Mouse (Mus musculus) kidney, adult 2 months (tissue): Measurements from ENCODE around the gene Pced1b. TPM values are rescaled to one million over a fixed set of nuclear protein-coding genes. Genes with fewer than 3 reads are reported as not detected.

Experiments
- DNase-seq: peaks from one replicate; pipeline ENCODE4 v3.0.0; 2021
- H3K27ac ChIP-seq: fragments of 200-500 bp; 2 replicates; pipeline ENCODE4 v1.5.1; 2012; ENCODE audit warnings: low read depth, low read length, control low read depth, inconsistent platforms; ENCODE audit not compliant: insufficient read depth
- H3K27me3 ChIP-seq: fragments of 200-500 bp; replicated peaks from 2 replicates; pipeline ENCODE4 v1.6.1; 2012; ENCODE audit warnings: mild to moderate bottlenecking, moderate library complexity, low read length, inconsistent platforms; ENCODE audit not compliant: control insufficient read depth, insufficient read depth
- H3K36me3 ChIP-seq: fragments of 200-500 bp; 2 replicates; pipeline ENCODE4 v1.6.1; 2012; ENCODE audit warnings: mild to moderate bottlenecking, moderate library complexity, low read length, inconsistent platforms; ENCODE audit not compliant: control insufficient read depth, insufficient read depth
- H3K4me1 ChIP-seq: fragments of 200-500 bp; 2 replicates; pipeline ENCODE4 v1.6.1; 2011; ENCODE audit warnings: low read length; ENCODE audit not compliant: control insufficient read depth, insufficient read depth
- H3K4me3 ChIP-seq: fragments of 200-500 bp; 2 replicates; pipeline ENCODE4 v1.5.1; 2011; ENCODE audit warnings: mild to moderate bottlenecking, low read depth, low read length, control low read depth; ENCODE audit not compliant: insufficient read depth
- CTCF ChIP-seq: fragments of 200-500 bp; conservative IDR thresholded peaks from 2 replicates; pipeline ENCODE4 v1.5.1; 2011; ENCODE audit warnings: low read depth, mild to moderate bottlenecking, control low read depth, low read length, moderate library complexity, mixed read lengths; ENCODE audit not compliant: insufficient read depth, insufficient read length
- POLR2A ChIP-seq: fragments of 200-500 bp; IDR thresholded peaks from one replicate; pipeline ENCODE4 v1.6.1; 2011; ENCODE audit warnings: low read depth, low read length, control low read depth
- WGBS: fragments of 180-500 bp; shearing (Covaris S2); methylation state at CpG from one replicate; pipeline ENCODE4 v1.1.7; 2018; 5-methylcytosine and 5-hydroxymethylcytosine counted together
- polyA plus RNA-seq: library from polyadenylated mRNA; depleted of rRNA; stranded (reverse); fragments of >200 nt; gene quantifications from 2 replicates; pipeline ENCODE4 v1.2.3, GENCODE M21; 2012

Gene Pced1b
- polyA plus RNA-seq, 1 experiment, result 8.2 TPM

- Histone ChIP-seq H3K27ac (no peak overlapping the region), H3K4me3 (no peak overlapping the region), H3K4me1 (no peaks in the 10 kb centered on the region), H3K36me3 (no peaks in the 10 kb centered on the region), H3K27me3 (no peaks in the 10 kb centered on the region)
- TF ChIP-seq CTCF (no peak), POLR2A (no peak)
- no peak for DNase-seq
- WGBS, result 74% methylated on average over 8 of the region's 8 CpGs
Observed at GRCm38 (mm10) chr15:97374085-97374844, 127.4 kb downstream of the Pced1b start.

GRCm38 (mm10) chr15:97374845-97375720, 128.2 kb downstream of the Pced1b start:
- DNase-seq, result no peak
- H3K36me3 ChIP-seq, result no peaks in the 10 kb centered on the region
- 85% methylated on average over 15 of the region's 15 CpGs for whole genome bisulfite sequencing
- no peak overlapping the region for H3K27ac ChIP-seq
- no peaks in the 10 kb centered on the region for H3K27me3 ChIP-seq
- TF ChIP-seq POLR2A (no peak), CTCF (no peak)
- no peaks in the 10 kb centered on the region for H3K4me1 ChIP-seq
- no peak overlapping the region for H3K4me3 ChIP-seq

GRCm38 (mm10) chr15:97376081-97376742, 129.3 kb downstream of the Pced1b start:
- TF ChIP-seq CTCF, result no peak
- TF ChIP-seq POLR2A, result no peak
- H3K27ac ChIP-seq, result no peak overlapping the region
- 55% methylated on average over 7 of the region's 7 CpGs for WGBS
- H3K4me3 ChIP-seq, result no peak overlapping the region
- no peaks in the 10 kb centered on the region for H3K36me3 ChIP-seq
- DNase-seq, result no peak
- no peaks in the 10 kb centered on the region for H3K27me3 ChIP-seq
- no peaks in the 10 kb centered on the region for H3K4me1 ChIP-seq

GRCm38 (mm10) chr15:97376792-97377222, 129.9 kb downstream of the Pced1b start:
- WGBS, result 48% methylated on average over 19 of the region's 19 CpGs
- peak; percentile 12 for DNase-seq
- no peak overlapping the region for H3K4me3 ChIP-seq
- H3K27me3 ChIP-seq, result no peaks in the 10 kb centered on the region
- H3K36me3 ChIP-seq, result no peaks in the 10 kb centered on the region
- H3K27ac ChIP-seq, result no peak overlapping the region
- TF ChIP-seq POLR2A (no peak), CTCF (no peak)
- no peaks in the 10 kb centered on the region for H3K4me1 ChIP-seq

- H3K36me3 ChIP-seq, result no peaks in the 10 kb centered on the region
- 86% methylated on average over 4 of the region's 4 CpGs for WGBS
- no peak for DNase-seq
Observed at GRCm38 (mm10) chr15:97378061-97378460, 131.2 kb downstream of the Pced1b start.

DNA sequence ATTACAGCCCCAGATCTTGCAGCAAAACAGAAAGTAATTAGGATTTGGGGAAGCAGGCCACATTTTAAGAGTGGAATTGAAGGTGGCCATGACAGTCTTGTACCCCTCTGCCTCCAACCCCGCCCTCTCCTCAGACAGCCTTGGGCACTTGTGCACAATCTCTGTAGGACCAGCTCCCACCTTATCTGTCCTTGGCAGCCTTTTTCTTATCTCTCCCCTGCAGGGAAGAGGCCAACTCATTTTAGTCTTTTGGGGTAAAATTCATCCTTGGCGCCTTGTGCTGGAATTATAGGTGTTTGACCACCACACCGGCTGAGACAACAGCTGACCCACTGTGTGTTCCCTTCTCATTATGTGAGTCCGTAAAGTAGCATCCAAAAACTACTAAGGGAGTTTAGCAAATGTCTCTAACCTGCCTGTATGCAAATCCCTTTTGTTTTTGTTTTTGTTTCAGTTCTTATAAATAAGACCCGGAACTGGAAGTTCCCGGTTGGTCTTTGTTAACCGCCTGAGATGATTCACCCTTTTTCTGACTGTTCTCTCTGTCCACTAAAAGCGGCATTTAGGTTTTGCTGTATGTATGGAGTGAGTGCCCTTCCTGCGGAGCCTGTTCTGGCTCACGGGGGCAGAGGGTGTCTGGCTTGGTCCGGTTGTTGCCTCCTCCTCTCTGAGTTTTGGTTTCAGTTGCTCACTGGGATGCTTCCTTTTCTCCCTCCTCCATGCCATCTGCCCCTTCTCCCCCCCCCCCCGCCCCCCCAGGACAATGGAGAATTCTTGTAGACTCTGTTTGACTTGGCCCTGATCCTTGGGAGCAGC, 132.8 kb downstream of the Pced1b start:
- H3K4me3 ChIP-seq, result no peak overlapping the region
- H3K4me1 ChIP-seq, result no peaks in the 10 kb centered on the region
- TF ChIP-seq POLR2A (no peak), CTCF (no peak)
- WGBS, result 74% methylated on average over 11 of the region's 12 CpGs
- no peak for DNase-seq
- H3K27me3 ChIP-seq, result no peaks in the 10 kb centered on the region
- no peak overlapping the region for H3K27ac ChIP-seq
- H3K36me3 ChIP-seq, result no peaks in the 10 kb centered on the region

More at GRCm38 (mm10) chr15:97378061-97378460, 131.2 kb downstream of the Pced1b start:
- no peaks in the 10 kb centered on the region for H3K4me1 ChIP-seq
- TF ChIP-seq POLR2A (no peak), CTCF (no peak)
- H3K27ac ChIP-seq, result no peak overlapping the region
- H3K4me3 ChIP-seq, result no peak overlapping the region
- H3K27me3 ChIP-seq, result no peaks in the 10 kb centered on the region
